ENCODE assay signal across 35 mouse cellular contexts in the genomic region with DNA sequence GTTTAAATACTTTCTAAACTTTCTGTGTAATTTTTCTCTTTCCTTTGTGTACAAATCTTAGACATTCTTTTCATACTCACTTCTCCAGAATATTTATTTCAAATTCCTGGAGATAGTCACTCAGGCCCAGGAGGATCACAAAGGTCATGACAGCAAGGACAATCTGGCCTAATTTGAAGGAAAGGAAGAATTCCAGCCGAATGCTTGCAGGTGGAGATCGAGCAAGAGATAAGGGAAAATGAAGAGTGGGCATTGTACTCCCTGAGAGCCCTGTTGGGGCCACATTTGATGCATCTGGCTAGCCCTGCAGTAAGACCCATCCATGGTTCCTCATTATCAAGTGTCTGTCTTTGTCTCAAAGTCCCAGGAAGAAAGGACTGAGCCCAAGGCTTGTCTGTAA.
"Had no signal": no experiment of that assay in that cellular context is flagged by ENCODE, and none has a peak within 500 bp of the region (broad histone marks: within the 10 kb centered on the region; RNA-seq: fewer than 3 reads in every experiment).

No protein-coding gene starts in this region.

- DNase-seq: heart, postnatal 10 days; heart, postnatal 14 days; heart, postnatal 36 days; heart, postnatal 4 days; kidney, adult 11 months; kidney, adult 18-20 months; kidney, adult 2 months; kidney, adult 8-10 months; kidney, adult 9 months; kidney, postnatal 10 days; kidney, postnatal 14 days; kidney, postnatal 25 days; kidney, postnatal 36 days; kidney, postnatal 4 days; layer of hippocampus, adult 9-11 months; layer of hippocampus, postnatal 36 days had no signal

- H3K4me1 ChIP-seq: heart, embryonic 10.5 days; hindbrain, embryonic 15.5 days; intestine, embryonic 15.5 days; kidney, embryonic 15.5 days had no signal

- H3K9ac ChIP-seq: heart, embryonic 12.5 days; heart, embryonic 13.5 days; heart, embryonic 15.5 days; hindbrain, embryonic 12.5 days; hindbrain, embryonic 13.5 days; hindbrain, embryonic 14.5 days; hindbrain, embryonic 15.5 days; intestine, embryonic 15.5 days; kidney, embryonic 15.5 days had no signal

- H3K4me2 ChIP-seq: heart, embryonic 11.5 days; heart, embryonic 12.5 days; heart, embryonic 13.5 days; heart, embryonic 15.5 days; hindbrain, embryonic 12.5 days; hindbrain, embryonic 13.5 days; hindbrain, embryonic 14.5 days; hindbrain, embryonic 15.5 days; intestine, embryonic 15.5 days; kidney, embryonic 15.5 days had no signal

- H3K9me3 ChIP-seq: heart, embryonic 10.5 days; heart, embryonic 12.5 days; heart, embryonic 13.5 days; heart, embryonic 15.5 days; hindbrain, embryonic 10.5 days; hindbrain, embryonic 12.5 days; hindbrain, embryonic 13.5 days; hindbrain, embryonic 15.5 days; intestine, embryonic 15.5 days; kidney, embryonic 15.5 days had no signal

- H3K27ac ChIP-seq: heart, embryonic 10.5 days; heart, embryonic 13.5 days; heart, embryonic 15.5 days; hindbrain, embryonic 10.5 days; hindbrain, embryonic 12.5 days; hindbrain, embryonic 13.5 days; hindbrain, embryonic 14.5 days; hindbrain, embryonic 15.5 days; hindbrain, postnatal 0 days; intestine, embryonic 15.5 days; kidney, embryonic 15.5 days; kidney, postnatal 0 days; layer of hippocampus, adult 2 months had no signal

- H3K4me3 ChIP-seq: heart, embryonic 10.5 days; heart, embryonic 12.5 days; heart, embryonic 13.5 days; heart, embryonic 15.5 days; hindbrain, embryonic 10.5 days; hindbrain, embryonic 12.5 days; hindbrain, embryonic 13.5 days; hindbrain, embryonic 15.5 days; intestine, embryonic 15.5 days; kidney, embryonic 15.5 days; layer of hippocampus, adult 2 months had no signal

- H3K27me3 ChIP-seq: heart, embryonic 12.5 days; heart, embryonic 13.5 days; heart, embryonic 15.5 days; hindbrain, embryonic 12.5 days; hindbrain, embryonic 13.5 days; hindbrain, embryonic 15.5 days; intestine, embryonic 15.5 days; kidney, embryonic 15.5 days had no signal

- ATAC-seq: hindbrain, embryonic 16.5 days; hindbrain, postnatal 0 days; inflammation-experienced regulatory T-cells, adult 6 months; intestine, embryonic 15.5 days; intestine, embryonic 16.5 days; intestine, postnatal 0 days had no signal

- H3K36me3 ChIP-seq: heart, embryonic 10.5 days; heart, embryonic 12.5 days; heart, embryonic 13.5 days; heart, embryonic 15.5 days; hindbrain, embryonic 10.5 days; hindbrain, embryonic 12.5 days; hindbrain, embryonic 13.5 days; hindbrain, embryonic 15.5 days; intestine, embryonic 15.5 days; kidney, embryonic 15.5 days had no signal
